Comparison of ENCODE assay signal across 18 mouse cellular contexts in the genomic region with DNA sequence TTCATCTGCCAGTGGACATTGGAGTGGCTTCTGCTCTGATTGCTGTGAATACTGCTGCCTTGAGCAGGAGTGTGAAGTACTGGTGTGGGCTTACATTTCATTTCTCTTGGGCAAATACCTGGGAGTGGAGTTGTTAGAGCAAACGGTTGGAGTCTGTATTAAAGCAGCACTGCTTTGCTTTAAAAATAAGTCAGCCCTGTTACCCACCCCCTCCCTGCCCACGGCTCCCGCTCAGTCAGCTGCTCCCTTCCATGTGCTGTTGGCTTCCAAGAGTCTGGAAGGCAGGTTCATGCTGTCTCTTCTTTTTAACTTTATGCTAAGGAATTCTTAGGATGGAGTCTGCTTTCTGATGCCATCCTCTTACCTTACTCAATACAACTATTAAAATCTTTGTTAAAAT.
"Had no signal": no experiment of that assay in that cellular context is flagged by ENCODE, and none has a peak within 500 bp of the region (broad histone marks: within the 10 kb centered on the region; RNA-seq: fewer than 3 reads in every experiment).

No protein-coding gene starts in this region.

- DNase-seq: lung, adult 18-20 months; lung, embryonic 14.5 days; lung, postnatal 10 days; lung, postnatal 4 days; midbrain, embryonic 14.5 days; retina, postnatal 1 day; right cerebral cortex, postnatal 25 days; right cerebral cortex, postnatal 4 days; spleen, adult 18-20 months; thymus, adult 2 months; thymus, postnatal 25 days; thymus, postnatal 4 days had no signal

- ATAC-seq: midbrain, embryonic 16.5 days had no signal

- H3K4me3 ChIP-seq: midbrain, embryonic 10.5 days; midbrain, embryonic 12.5 days; myocyte; neural tube, embryonic 13.5 days; neural tube, embryonic 15.5 days had no signal

- H3K27me3 ChIP-seq: midbrain, embryonic 12.5 days; neural tube, embryonic 13.5 days; neural tube, embryonic 15.5 days had no signal

- H3K36me3 ChIP-seq: midbrain, embryonic 12.5 days; neural tube, embryonic 13.5 days; neural tube, embryonic 15.5 days had no signal

- H3K27ac ChIP-seq: midbrain, embryonic 10.5 days; midbrain, embryonic 12.5 days; neural tube, embryonic 13.5 days; neural tube, embryonic 15.5 days had no signal

- H3K4me1 ChIP-seq: neural tube, embryonic 15.5 days had no signal

- H3K9ac ChIP-seq: lung, embryonic 14.5 days; midbrain, embryonic 12.5 days; neural tube, embryonic 13.5 days; neural tube, embryonic 15.5 days had no signal

- H3K9me3 ChIP-seq: midbrain, embryonic 10.5 days; midbrain, embryonic 12.5 days; neural tube, embryonic 13.5 days; neural tube, embryonic 15.5 days had no signal

- H3K4me2 ChIP-seq: lung, embryonic 14.5 days; midbrain, embryonic 12.5 days; neural tube, embryonic 13.5 days; neural tube, embryonic 15.5 days had no signal
